Mouse (Mus musculus): ENCODE measurements around the gene Snta1. TPM values are rescaled to one million over a fixed set of nuclear protein-coding genes. Genes with fewer than 3 reads are reported as not detected.

Gene Snta1
- polyA plus RNA-seq (2014; fragmentation: Illumina TruSeq; extraction: RNeasy Lipid Tissue Mini Kit (QIAGEN cat#74804); ENCODE audit: low read depth, low replicate concordance), result 67.4 TPM

GRCm38 (mm10) chr2:154407643-154408445, at the start of gene Snta1:
Snta1 (minus strand) TSS chr2:154408099.

GRCm38 (mm10) chr2:154436458-154437190, 28.7 kb upstream of the Snta1 start, which contains the start of gene Cbfa2t2:
Cbfa2t2 (plus strand) TSS chr2:154436481.

GRCm38 (mm10) chr2:154372842-154373500, 34.9 kb downstream of the Snta1 start, which contains the start of gene Cdk5rap1:
Cdk5rap1 (minus strand) TSS chr2:154373010.

Other genes with a start within 250 kb of the Snta1 start
- gene Bpifa5, start 245.5 kb downstream of the Snta1 start, polyA plus RNA-seq (2014; fragmentation: Illumina TruSeq; extraction: RNeasy Lipid Tissue Mini Kit (QIAGEN cat#74804); ENCODE audit: low read depth, low replicate concordance), result not detected
- gene Bpifb1, start 217.3 kb downstream of the Snta1 start, polyA plus RNA-seq (2014; fragmentation: Illumina TruSeq; extraction: RNeasy Lipid Tissue Mini Kit (QIAGEN cat#74804); ENCODE audit: low read depth, low replicate concordance), result not detected
- not detected for gene Bpifb5, start 184.4 kb downstream of the Snta1 start, polyA plus RNA-seq (2014; fragmentation: Illumina TruSeq; extraction: RNeasy Lipid Tissue Mini Kit (QIAGEN cat#74804); ENCODE audit: low read depth, low replicate concordance)
- gene Bpifb9a, start 150.2 kb downstream of the Snta1 start, polyA plus RNA-seq (2014; fragmentation: Illumina TruSeq; extraction: RNeasy Lipid Tissue Mini Kit (QIAGEN cat#74804); ENCODE audit: low read depth, low replicate concordance), result not detected
- gene Bpifb9b, start 100.9 kb downstream of the Snta1 start, polyA plus RNA-seq (2014; fragmentation: Illumina TruSeq; extraction: RNeasy Lipid Tissue Mini Kit (QIAGEN cat#74804); ENCODE audit: low read depth, low replicate concordance), result not detected
- 14.2 TPM for gene Cdk5rap1, start 35.1 kb downstream of the Snta1 start, polyA plus RNA-seq (2014; fragmentation: Illumina TruSeq; extraction: RNeasy Lipid Tissue Mini Kit (QIAGEN cat#74804); ENCODE audit: low read depth, low replicate concordance)
- 11.2 TPM for gene Cbfa2t2, start 28.4 kb upstream of the Snta1 start, polyA plus RNA-seq (2014; fragmentation: Illumina TruSeq; extraction: RNeasy Lipid Tissue Mini Kit (QIAGEN cat#74804); ENCODE audit: low read depth, low replicate concordance)
- gene 1700003F12Rik, start 139.0 kb upstream of the Snta1 start, polyA plus RNA-seq (2014; fragmentation: Illumina TruSeq; extraction: RNeasy Lipid Tissue Mini Kit (QIAGEN cat#74804); ENCODE audit: low read depth, low replicate concordance), result not detected
- not detected for gene Actl10, start 143.7 kb upstream of the Snta1 start, polyA plus RNA-seq (2014; fragmentation: Illumina TruSeq; extraction: RNeasy Lipid Tissue Mini Kit (QIAGEN cat#74804); ENCODE audit: low read depth, low replicate concordance)
- 0.60 TPM for gene Necab3, start 150.8 kb upstream of the Snta1 start, polyA plus RNA-seq (2014; fragmentation: Illumina TruSeq; extraction: RNeasy Lipid Tissue Mini Kit (QIAGEN cat#74804); ENCODE audit: low read depth, low replicate concordance)
- gene E2f1, start 161.8 kb upstream of the Snta1 start, polyA plus RNA-seq (2014; fragmentation: Illumina TruSeq; extraction: RNeasy Lipid Tissue Mini Kit (QIAGEN cat#74804); ENCODE audit: low read depth, low replicate concordance), result 0.42 TPM
- gene Pxmp4, start 195.6 kb upstream of the Snta1 start, polyA plus RNA-seq (2014; fragmentation: Illumina TruSeq; extraction: RNeasy Lipid Tissue Mini Kit (QIAGEN cat#74804); ENCODE audit: low read depth, low replicate concordance), result 35.2 TPM
- gene Zfp341, start 205.2 kb upstream of the Snta1 start, polyA plus RNA-seq (2014; fragmentation: Illumina TruSeq; extraction: RNeasy Lipid Tissue Mini Kit (QIAGEN cat#74804); ENCODE audit: low read depth, low replicate concordance), result 2.6 TPM
- gene 4930519P11Rik, start 205.3 kb upstream of the Snta1 start, polyA plus RNA-seq (2014; fragmentation: Illumina TruSeq; extraction: RNeasy Lipid Tissue Mini Kit (QIAGEN cat#74804); ENCODE audit: low read depth, low replicate concordance), result not detected
- gene Chmp4b, start 243.6 kb upstream of the Snta1 start, polyA plus RNA-seq (2014; fragmentation: Illumina TruSeq; extraction: RNeasy Lipid Tissue Mini Kit (QIAGEN cat#74804); ENCODE audit: low read depth, low replicate concordance), result 123 TPM